Comparison of ENCODE assay signal across 23 mouse cellular contexts in genomic region chr12:96476344-96476743, GRCm38 (mm10).
DNase-seq lines count a peak whose midpoint lies in the region; ATAC-seq and TF ChIP-seq lines count a peak whose summit lies in the region.
"Had no signal": no experiment of that assay in that cellular context is flagged by ENCODE, and none has a peak within 500 bp of the region (broad histone marks: within the 10 kb centered on the region; RNA-seq: fewer than 3 reads in every experiment).

No protein-coding gene starts in this region.

- H3K4me1 ChIP-seq in kidney, postnatal 0 days (replicated peaks; ENCODE audit: insufficient read depth, low read length): no peaks in the 10 kb centered on the region
- H3K4me1 ChIP-seq in lung, embryonic 16.5 days (replicated peaks; ENCODE audit: control insufficient read depth, insufficient read depth, low read length): no peaks in the 10 kb centered on the region
- no peaks in the 10 kb centered on the region for H3K4me1 ChIP-seq in stomach, embryonic 16.5 days (ENCODE audit: control insufficient read depth, insufficient read depth, low read length)
- H3K4me1 ChIP-seq: embryonic facial prominence, embryonic 10.5 days; embryonic facial prominence, embryonic 12.5 days; forebrain, embryonic 13.5 days; forebrain, embryonic 15.5 days had no signal

- TF ChIP-seq CTCF in kidney, postnatal 0 days (IDR thresholded peaks at IDR 0.05; ENCODE audit: low read depth): no peak

- no peak overlapping the region for H3K4me3 ChIP-seq in kidney, postnatal 0 days (replicated peaks; ENCODE audit: low read depth, low read length)
- no peak overlapping the region for H3K4me3 ChIP-seq in lung, embryonic 16.5 days (ENCODE audit: low read length)
- H3K4me3 ChIP-seq in stomach, embryonic 16.5 days (replicated peaks; ENCODE audit: low read length): no peak overlapping the region
- H3K4me3 ChIP-seq: embryonic facial prominence, embryonic 10.5 days; embryonic facial prominence, embryonic 12.5 days; forebrain, embryonic 13.5 days; forebrain, embryonic 15.5 days had no signal

- no peaks in the 10 kb centered on the region for H3K9me3 ChIP-seq in kidney, postnatal 0 days (replicated peaks; ENCODE audit: low read length)
- H3K9me3 ChIP-seq in lung, embryonic 16.5 days (ENCODE audit: control insufficient read depth, low read length): no peaks in the 10 kb centered on the region
- H3K9me3 ChIP-seq in stomach, embryonic 16.5 days (replicated peaks; ENCODE audit: control insufficient read depth, low read length): no peaks in the 10 kb centered on the region
- H3K9me3 ChIP-seq: embryonic facial prominence, embryonic 10.5 days; embryonic facial prominence, embryonic 12.5 days; forebrain, embryonic 13.5 days; forebrain, embryonic 15.5 days had no signal

- H3K27ac ChIP-seq in kidney, postnatal 0 days: no peak overlapping the region
- no peak overlapping the region for H3K27ac ChIP-seq in lung, embryonic 16.5 days (ENCODE audit: low read length)
- no peak overlapping the region for H3K27ac ChIP-seq in stomach, embryonic 16.5 days (ENCODE audit: low read length)
- H3K27ac ChIP-seq: embryonic facial prominence, embryonic 10.5 days; embryonic facial prominence, embryonic 12.5 days; forebrain, embryonic 13.5 days; forebrain, embryonic 15.5 days had no signal

- DNase-seq in kidney, postnatal 0 days (ENCODE audit: low spot score): peak; percentile 31
- DNase-seq in kidney, adult 18-20 months: no peak
- no peak for DNase-seq in lung, postnatal 4 days
- DNase-seq: adrenal gland, adult 8-10 months; adrenal gland, postnatal 14 days; adrenal gland, postnatal 36 days; B cell, adult 2 months; cerebellum, adult 11-12 months; cerebellum, adult 2 months; cerebellum, adult 9-10 months; cerebellum, postnatal 10 days; cerebellum, postnatal 25 days had no signal

- H3K4me2 ChIP-seq in kidney, postnatal 0 days (ENCODE audit: low read length): no peak overlapping the region
- H3K4me2 ChIP-seq in lung, embryonic 16.5 days (ENCODE audit: low read depth, low read length): no peak overlapping the region
- H3K4me2 ChIP-seq in stomach, embryonic 16.5 days (ENCODE audit: low read depth, low read length): no peak overlapping the region
- H3K4me2 ChIP-seq: embryonic facial prominence, embryonic 12.5 days; forebrain, embryonic 13.5 days; forebrain, embryonic 15.5 days had no signal

- H3K36me3 ChIP-seq in kidney, postnatal 0 days (ENCODE audit: insufficient read depth, low read length): no peaks in the 10 kb centered on the region
- no peaks in the 10 kb centered on the region for H3K36me3 ChIP-seq in lung, embryonic 16.5 days (ENCODE audit: control insufficient read depth, insufficient read depth, low read length)
- no peaks in the 10 kb centered on the region for H3K36me3 ChIP-seq in stomach, embryonic 16.5 days (ENCODE audit: control insufficient read depth, insufficient read depth, low read length)
- H3K36me3 ChIP-seq: embryonic facial prominence, embryonic 10.5 days; embryonic facial prominence, embryonic 12.5 days; forebrain, embryonic 15.5 days; G1E had no signal

- no peak overlapping the region for H3K9ac ChIP-seq in kidney, postnatal 0 days (ENCODE audit: low read depth, low read length)
- H3K9ac ChIP-seq in lung, embryonic 16.5 days (ENCODE audit: low read length): no peak overlapping the region
- H3K9ac ChIP-seq in stomach, embryonic 16.5 days (ENCODE audit: low read length): no peak overlapping the region
- H3K9ac ChIP-seq: embryonic facial prominence, embryonic 12.5 days; forebrain, embryonic 13.5 days; forebrain, embryonic 15.5 days had no signal

- no peaks in the 10 kb centered on the region for H3K27me3 ChIP-seq in kidney, postnatal 0 days (ENCODE audit: insufficient read depth, low read length)
- H3K27me3 ChIP-seq in lung, embryonic 16.5 days (ENCODE audit: control insufficient read depth, insufficient read depth, low read depth, low read length): no peaks in the 10 kb centered on the region
- H3K27me3 ChIP-seq in stomach, embryonic 16.5 days (ENCODE audit: control insufficient read depth, insufficient read depth, low read length): no peaks in the 10 kb centered on the region
- H3K27me3 ChIP-seq: CH12.LX; embryonic facial prominence, embryonic 12.5 days; forebrain, embryonic 13.5 days; forebrain, embryonic 15.5 days; Patski had no signal

- WGBS in kidney, postnatal 0 days: 40% methylated on average over 3 of the region's 3 CpGs
- 14% methylated on average over 3 of the region's 3 CpGs for WGBS in lung, embryonic 16.5 days
- WGBS in stomach, embryonic 16.5 days: 25% methylated on average over 3 of the region's 3 CpGs

- no peak for ATAC-seq in kidney, postnatal 0 days (replicated peaks; ENCODE audit: low FRiP score, low read depth)
- ATAC-seq in lung, embryonic 16.5 days (ENCODE audit: low read depth): peak; percentile 62
- peak; percentile 62; the same call in 1 of the 2 replicates for ATAC-seq in stomach, embryonic 16.5 days (ENCODE audit: insufficient read depth, low FRiP score)
- ATAC-seq: activated CD4-positive, CD25-positive, alpha-beta regulatory T cell, adult 4 months; CD4-positive, CD25-positive, alpha-beta regulatory T cell, adult 4 months; forebrain, embryonic 13.5 days; forebrain, embryonic 15.5 days; Patski had no signal
